17 mouse cellular contexts compared by ENCODE assay signal in genomic region chr7:70279101-70279500, GRCm38 (mm10).
"Had no signal": no experiment of that assay in that cellular context is flagged by ENCODE, and none has a peak within 500 bp of the region (broad histone marks: within the 10 kb centered on the region; RNA-seq: fewer than 3 reads in every experiment).

No protein-coding gene starts in this region.

- H3K9ac ChIP-seq: liver, embryonic 14.5 days; lung, embryonic 14.5 days; midbrain, embryonic 15.5 days; neural tube, embryonic 13.5 days; neural tube, embryonic 15.5 days had no signal

- ATAC-seq: midbrain, embryonic 15.5 days had no signal

- H3K4me2 ChIP-seq: midbrain, embryonic 15.5 days; neural tube, embryonic 15.5 days had no signal

- H3K9me3 ChIP-seq: midbrain, embryonic 10.5 days; midbrain, embryonic 15.5 days; neural tube, embryonic 13.5 days; neural tube, embryonic 15.5 days had no signal

- H3K4me3 ChIP-seq: midbrain, embryonic 15.5 days; myocyte; neural tube, embryonic 15.5 days had no signal

- DNase-seq: lung, adult 18-20 months; lung, embryonic 14.5 days; lung, postnatal 10 days; lung, postnatal 4 days; right cerebral cortex, adult 18-20 months; right cerebral cortex, postnatal 25 days; right cerebral cortex, postnatal 4 days; spleen, adult 18-20 months; thymus, adult 18-20 months; thymus, postnatal 14 days; thymus, postnatal 36 days had no signal

- H3K27ac ChIP-seq: liver, embryonic 14.5 days; midbrain, embryonic 10.5 days; midbrain, embryonic 15.5 days; neural tube, embryonic 13.5 days; neural tube, embryonic 15.5 days had no signal

- H3K36me3 ChIP-seq: midbrain, embryonic 10.5 days; midbrain, embryonic 15.5 days; neural tube, embryonic 13.5 days; neural tube, embryonic 15.5 days had no signal
